Mouse (Mus musculus): ENCODE data around the gene 1500009C09Rik. TPM values are rescaled to one million over a fixed set of nuclear protein-coding genes. Genes with fewer than 3 reads are reported as not detected.

The 1500009C09Rik gene
- polyA plus RNA-seq, 1 experiment from 2014 or later: 20.3 TPM

- ATAC-seq: no peak
- Histone ChIP-seq H3K9me3 (ENCODE audit: control insufficient read depth, low read length) (no peaks in the 10 kb centered on the region), H3K4me3 (ENCODE audit: low read length) (no peak overlapping the region), H3K27me3 (replicated peaks; ENCODE audit: control insufficient read depth, insufficient read depth, low read length) (peaks cover 11% of the 10 kb centered on the region), H3K9ac (ENCODE audit: low read depth, low read length) (no peak overlapping the region), H3K36me3 (ENCODE audit: control insufficient read depth, insufficient read depth, low read length) (no peaks in the 10 kb centered on the region), H3K27ac (ENCODE audit: low read depth, low read length) (no peak overlapping the region), H3K4me1 (ENCODE audit: control insufficient read depth, insufficient read depth, low read depth, low read length) (peaks cover 9% of the 10 kb centered on the region), H3K4me2 (ENCODE audit: low read length) (no peak overlapping the region)
- WGBS: 86% methylated on average over 5 of the region's 5 CpGs
These were observed 26.4 kb upstream of the 1500009C09Rik start for GRCm38 (mm10) chr15:82225769-82226168.

GRCm38 (mm10) chr15:82229542-82230045, 22.6 kb upstream of the 1500009C09Rik start:
- no peak for ATAC-seq
- H3K9ac ChIP-seq (ENCODE audit: low read depth, low read length): no peak overlapping the region; the same call in none of the 2 replicates
- no peaks in the 10 kb centered on the region for H3K36me3 ChIP-seq (ENCODE audit: control insufficient read depth, insufficient read depth, low read length)
- peaks cover 3% of the 10 kb centered on the region for H3K27me3 ChIP-seq (replicated peaks; ENCODE audit: control insufficient read depth, insufficient read depth, low read length)
- H3K27ac ChIP-seq (ENCODE audit: low read depth, low read length): no peak overlapping the region
- no peak overlapping the region for H3K4me3 ChIP-seq (ENCODE audit: low read length)
- 37% methylated on average over 11 of the region's 11 CpGs for WGBS
- peaks cover 8% of the 10 kb centered on the region for H3K4me1 ChIP-seq (ENCODE audit: control insufficient read depth, insufficient read depth, low read depth, low read length)
- no peaks in the 10 kb centered on the region for H3K9me3 ChIP-seq (ENCODE audit: control insufficient read depth, low read length)
- H3K4me2 ChIP-seq (ENCODE audit: low read length): no peak overlapping the region

GRCm38 (mm10) chr15:82230098-82230611, 22.0 kb upstream of the 1500009C09Rik start:
- 66% methylated on average over 6 of the region's 6 CpGs for WGBS
- H3K27me3 ChIP-seq (replicated peaks; ENCODE audit: control insufficient read depth, insufficient read depth, low read length): peaks cover 3% of the 10 kb centered on the region; the same call in 1 of the 2 replicates
- no peak overlapping the region for H3K4me3 ChIP-seq (ENCODE audit: low read length)
- no peak overlapping the region for H3K4me2 ChIP-seq (ENCODE audit: low read length)
- H3K9me3 ChIP-seq (ENCODE audit: control insufficient read depth, low read length): no peaks in the 10 kb centered on the region
- peaks cover 8% of the 10 kb centered on the region for H3K4me1 ChIP-seq (ENCODE audit: control insufficient read depth, insufficient read depth, low read depth, low read length)
- no peak for ATAC-seq
- H3K9ac ChIP-seq (ENCODE audit: low read depth, low read length): no peak overlapping the region
- H3K27ac ChIP-seq (ENCODE audit: low read depth, low read length): no peak overlapping the region
- H3K36me3 ChIP-seq (ENCODE audit: control insufficient read depth, insufficient read depth, low read length): no peaks in the 10 kb centered on the region

GRCm38 (mm10) chr15:82231100-82231499, 21.1 kb upstream of the 1500009C09Rik start:
- no peak overlapping the region for H3K27ac ChIP-seq (ENCODE audit: low read depth, low read length)
- H3K27me3 ChIP-seq (replicated peaks; ENCODE audit: control insufficient read depth, insufficient read depth, low read length): no peaks in the 10 kb centered on the region; the same call in 1 of the 2 replicates
- no peak overlapping the region for H3K4me2 ChIP-seq (ENCODE audit: low read length)
- peaks cover 8% of the 10 kb centered on the region for H3K4me1 ChIP-seq (ENCODE audit: control insufficient read depth, insufficient read depth, low read depth, low read length)
- no peak overlapping the region for H3K9ac ChIP-seq (ENCODE audit: low read depth, low read length)
- WGBS: 84% methylated on average over 4 of the region's 4 CpGs
- H3K4me3 ChIP-seq (ENCODE audit: low read length): no peak overlapping the region
- H3K9me3 ChIP-seq (ENCODE audit: control insufficient read depth, low read length): no peaks in the 10 kb centered on the region
- no peaks in the 10 kb centered on the region for H3K36me3 ChIP-seq (ENCODE audit: control insufficient read depth, insufficient read depth, low read length)
- ATAC-seq: no peak

GRCm38 (mm10) chr15:82231591-82232378, 20.4 kb upstream of the 1500009C09Rik start:
- no peak overlapping the region for H3K4me2 ChIP-seq (ENCODE audit: low read length)
- no peak overlapping the region for H3K4me3 ChIP-seq (ENCODE audit: low read length)

GRCm38 (mm10) chr15:82232651-82233050, 19.5 kb upstream of the 1500009C09Rik start:
- H3K27me3 ChIP-seq (replicated peaks; ENCODE audit: control insufficient read depth, insufficient read depth, low read length): no peaks in the 10 kb centered on the region; the same call in 1 of the 2 replicates
- no peak overlapping the region for H3K4me2 ChIP-seq (ENCODE audit: low read length)
- H3K27ac ChIP-seq (ENCODE audit: low read depth, low read length): no peak overlapping the region
- H3K4me3 ChIP-seq (ENCODE audit: low read length): no peak overlapping the region
- 66% methylated on average over 4 of the region's 4 CpGs for WGBS
- no peaks in the 10 kb centered on the region for H3K36me3 ChIP-seq (ENCODE audit: control insufficient read depth, insufficient read depth, low read length)
- ATAC-seq: no peak
- no peak overlapping the region for H3K9ac ChIP-seq (ENCODE audit: low read depth, low read length)
- H3K4me1 ChIP-seq (ENCODE audit: control insufficient read depth, insufficient read depth, low read depth, low read length): peaks cover 8% of the 10 kb centered on the region
- no peaks in the 10 kb centered on the region for H3K9me3 ChIP-seq (ENCODE audit: control insufficient read depth, low read length)

More at GRCm38 (mm10) chr15:82231591-82232378, 20.4 kb upstream of the 1500009C09Rik start:
- Histone ChIP-seq H3K9ac (ENCODE audit: low read depth, low read length) (no peak overlapping the region), H3K9me3 (ENCODE audit: control insufficient read depth, low read length) (no peaks in the 10 kb centered on the region), H3K4me1 (ENCODE audit: control insufficient read depth, insufficient read depth, low read depth, low read length) (peaks cover 8% of the 10 kb centered on the region), H3K27ac (ENCODE audit: low read depth, low read length) (no peak overlapping the region), H3K36me3 (ENCODE audit: control insufficient read depth, insufficient read depth, low read length) (no peaks in the 10 kb centered on the region), H3K27me3 (replicated peaks; ENCODE audit: control insufficient read depth, insufficient read depth, low read length) (no peaks in the 10 kb centered on the region; the same call in 1 of the 2 replicates)
- ATAC-seq: no peak
- 50% methylated on average over 11 of the region's 11 CpGs for WGBS

GRCm38 (mm10) chr15:82235661-82236060, 16.5 kb upstream of the 1500009C09Rik start:
- H3K4me2 ChIP-seq (ENCODE audit: low read length): no peak overlapping the region
- no peak overlapping the region for H3K27ac ChIP-seq (ENCODE audit: low read depth, low read length)
- H3K9ac ChIP-seq (ENCODE audit: low read depth, low read length): no peak overlapping the region
- no peaks in the 10 kb centered on the region for H3K27me3 ChIP-seq (replicated peaks; ENCODE audit: control insufficient read depth, insufficient read depth, low read length)
- no peak overlapping the region for H3K4me3 ChIP-seq (ENCODE audit: low read length)
- no peaks in the 10 kb centered on the region for H3K36me3 ChIP-seq (ENCODE audit: control insufficient read depth, insufficient read depth, low read length)
- 78% methylated on average over 10 of the region's 10 CpGs for WGBS
- peaks cover 8% of the 10 kb centered on the region for H3K4me1 ChIP-seq (ENCODE audit: control insufficient read depth, insufficient read depth, low read depth, low read length)
- H3K9me3 ChIP-seq (ENCODE audit: control insufficient read depth, low read length): no peaks in the 10 kb centered on the region
- no peak for ATAC-seq

GRCm38 (mm10) chr15:82236565-82236964, 15.6 kb upstream of the 1500009C09Rik start:
- H3K4me3 ChIP-seq (ENCODE audit: low read length): no peak overlapping the region
- H3K9ac ChIP-seq (ENCODE audit: low read depth, low read length): no peak overlapping the region
- peaks cover 7% of the 10 kb centered on the region for H3K4me1 ChIP-seq (ENCODE audit: control insufficient read depth, insufficient read depth, low read depth, low read length)
- H3K4me2 ChIP-seq (ENCODE audit: low read length): no peak overlapping the region
- H3K36me3 ChIP-seq (ENCODE audit: control insufficient read depth, insufficient read depth, low read length): no peaks in the 10 kb centered on the region
- no peaks in the 10 kb centered on the region for H3K9me3 ChIP-seq (ENCODE audit: control insufficient read depth, low read length)
- H3K27me3 ChIP-seq (replicated peaks; ENCODE audit: control insufficient read depth, insufficient read depth, low read length): no peaks in the 10 kb centered on the region
- ATAC-seq: peak; percentile 81
- H3K27ac ChIP-seq (ENCODE audit: low read depth, low read length): no peak overlapping the region
- WGBS: 21% methylated on average over 5 of the region's 5 CpGs

GRCm38 (mm10) chr15:82243311-82243710, 8.9 kb upstream of the 1500009C09Rik start:
- Histone ChIP-seq H3K9me3 (ENCODE audit: control insufficient read depth, low read length) (no peaks in the 10 kb centered on the region), H3K27ac (ENCODE audit: low read depth, low read length) (no peak overlapping the region), H3K4me1 (ENCODE audit: control insufficient read depth, insufficient read depth, low read depth, low read length) (peaks cover 7% of the 10 kb centered on the region), H3K9ac (ENCODE audit: low read depth, low read length) (no peak overlapping the region), H3K27me3 (replicated peaks; ENCODE audit: control insufficient read depth, insufficient read depth, low read length) (no peaks in the 10 kb centered on the region), H3K36me3 (ENCODE audit: control insufficient read depth, insufficient read depth, low read length) (no peaks in the 10 kb centered on the region), H3K4me3 (ENCODE audit: low read length) (peak overlapping the region; percentile 88), H3K4me2 (ENCODE audit: low read length) (peak overlapping the region; percentile 75)
- 76% methylated on average over 3 of the region's 3 CpGs for WGBS
- ATAC-seq: no peak
